Mouse (Mus musculus) adrenal gland, postnatal 10 days (tissue): ENCODE results near the gene Slc31a1. TPM values are rescaled to one million over a fixed set of nuclear protein-coding genes. Genes with fewer than 3 reads are reported as not detected.
A peak's percentile ranks its signal among the peaks of the same experiment; 100 is the strongest.

Source experiments
- DNase-seq: peaks from one replicate; pipeline ENCODE4 v3.0.0; 2021; ENCODE audit warnings: mixed read lengths
- total RNA-seq, 2 experiments: library from RNA; stranded (reverse); gene quantifications; 2 replicates each; pipeline ENCODE4 v1.2.3; 2021

Gene Slc31a1
- total RNA-seq, 2 experiments from 2014 or later, result 59.3 to 59.5 TPM

- DNase-seq, result peak; percentile 71
These were observed 47.4 kb downstream of the Slc31a1 start for GRCm38 (mm10) chr4:62407730-62408582.

- DNase-seq, result peak; percentile 96
These were observed 48.2 kb downstream of the Slc31a1 start, which contains the start of the genes Cdc26 and Prpf4 for GRCm38 (mm10) chr4:62408601-62409282. Cdc26 (minus strand) TSS chr4:62408642. Prpf4 (plus strand) TSS chr4:62408797.

DNA sequence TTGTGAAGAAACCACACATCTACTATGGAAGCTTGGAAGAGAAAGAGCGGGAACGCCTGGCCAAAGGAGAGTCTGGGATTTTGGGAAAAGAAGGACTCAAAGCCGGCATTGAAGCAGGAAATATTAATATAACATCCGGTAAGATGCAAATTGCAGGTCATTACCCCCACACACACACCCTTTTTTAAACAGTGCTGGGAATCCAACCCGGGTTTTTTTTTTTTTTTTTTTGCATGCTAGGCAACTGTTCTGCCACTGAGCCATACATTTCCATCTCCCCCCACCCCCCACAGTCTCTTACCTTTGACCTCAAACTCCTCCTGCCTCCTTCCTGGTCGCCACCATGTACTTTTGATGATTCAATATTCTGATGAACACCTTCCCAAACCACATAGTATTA is 49.1 kb downstream of the Slc31a1 start:
- no peak for DNase-seq

GRCm38 (mm10) chr4:62410325-62410724 is 49.8 kb downstream of the Slc31a1 start:
- no peak for DNase-seq

- peak; percentile 62 for DNase-seq
These were observed 51.1 kb downstream of the Slc31a1 start for GRCm38 (mm10) chr4:62411606-62412005.

DNA sequence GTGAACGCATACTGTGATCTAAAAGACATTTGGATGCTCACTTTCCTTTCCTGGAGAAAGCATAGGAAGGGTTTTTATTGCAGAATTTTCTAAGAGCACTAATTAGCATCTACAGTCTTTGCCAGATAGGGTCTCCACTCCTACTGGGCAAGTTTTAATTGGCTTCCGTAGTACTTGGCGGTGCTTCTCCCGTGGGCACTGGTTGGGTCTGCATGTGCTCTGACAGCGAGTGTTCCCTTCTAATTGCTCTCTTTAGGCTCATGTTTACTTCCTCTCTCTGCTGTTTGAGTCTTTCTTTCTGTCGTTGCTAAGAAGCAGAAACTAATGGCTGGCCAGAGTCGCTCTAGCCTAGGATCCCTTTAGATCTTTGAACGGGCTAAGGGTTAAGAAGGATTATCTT is 57.9 kb downstream of the Slc31a1 start:
- no peak for DNase-seq

DNA sequence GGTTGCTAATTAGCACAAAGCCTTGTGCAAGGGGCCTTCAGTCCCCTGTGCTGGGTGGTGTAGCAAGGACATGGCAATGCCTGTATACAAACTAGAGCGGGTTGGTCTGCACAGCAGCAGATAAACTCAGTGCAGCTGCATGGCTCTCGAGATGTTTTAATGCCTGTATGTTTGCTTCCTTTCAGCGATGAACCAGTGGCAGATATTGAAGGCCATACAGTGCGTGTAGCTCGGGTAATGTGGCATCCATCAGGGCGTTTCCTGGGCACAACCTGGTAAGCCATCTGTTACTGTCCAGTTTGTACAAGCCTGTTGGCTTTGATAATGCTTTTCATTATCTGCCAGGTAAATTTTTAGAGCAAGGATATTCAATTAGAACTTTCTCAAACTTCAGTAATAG is 58.6 kb downstream of the Slc31a1 start:
- no peak for DNase-seq

DNA sequence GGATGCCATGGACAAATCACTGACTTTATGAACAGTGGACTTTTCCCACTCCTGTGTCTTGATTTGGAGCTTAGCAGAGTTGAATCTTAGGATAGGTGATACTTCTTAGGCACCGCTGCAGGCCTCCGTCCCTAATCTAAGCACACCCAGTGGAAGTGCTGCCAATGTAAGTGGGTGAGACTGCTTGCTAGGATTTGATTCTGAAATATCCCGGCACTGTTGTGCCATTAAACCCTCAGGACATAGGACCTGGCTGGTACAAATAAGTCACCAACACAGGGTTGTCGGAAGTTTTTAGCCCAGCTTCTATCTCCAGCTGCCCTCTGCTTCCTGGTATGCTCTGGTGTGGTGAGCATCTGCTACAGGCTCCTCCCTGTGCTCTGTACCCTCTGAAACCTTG is 65.4 kb downstream of the Slc31a1 start:
- no peak for DNase-seq

DNA sequence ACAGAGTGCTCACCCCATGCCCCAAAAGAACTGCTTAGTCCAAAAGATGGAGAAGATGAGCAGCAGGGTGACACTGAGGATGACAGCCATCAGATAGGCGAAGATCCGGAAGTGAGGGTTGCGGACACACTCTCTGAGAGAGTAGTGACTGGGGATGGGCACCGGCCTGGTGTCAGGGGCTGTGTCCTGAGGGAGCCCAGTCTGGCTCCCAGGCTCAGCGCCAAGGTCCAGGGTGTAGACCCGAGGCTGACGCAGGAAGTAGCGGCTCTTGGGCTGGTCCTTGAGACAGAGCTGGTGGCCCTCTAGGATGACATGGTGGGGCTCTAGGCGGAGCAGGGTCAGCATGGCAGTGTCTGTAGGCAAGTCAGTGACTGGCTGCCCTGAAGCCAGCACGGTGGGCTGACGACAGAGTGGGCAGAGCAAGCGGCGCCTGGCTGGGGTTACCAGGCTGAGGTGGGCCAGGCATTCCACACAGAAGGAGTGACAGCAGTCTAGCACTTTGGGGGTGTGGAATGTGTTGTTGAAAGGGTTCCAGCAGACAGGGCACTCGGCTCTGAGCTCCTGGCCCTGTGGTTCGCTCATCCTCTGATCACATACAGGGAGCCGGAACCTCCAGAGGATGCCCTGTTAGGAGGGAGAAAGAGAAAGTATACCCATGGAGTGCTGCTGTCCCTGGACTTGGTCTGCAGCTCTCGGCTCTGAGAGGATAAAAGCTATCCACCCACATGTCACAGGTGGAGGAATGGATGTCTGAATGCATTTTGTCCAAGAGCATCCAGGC is 67.6 kb downstream of the Slc31a1 start:
- DNase-seq, result peak; percentile 8

DNA sequence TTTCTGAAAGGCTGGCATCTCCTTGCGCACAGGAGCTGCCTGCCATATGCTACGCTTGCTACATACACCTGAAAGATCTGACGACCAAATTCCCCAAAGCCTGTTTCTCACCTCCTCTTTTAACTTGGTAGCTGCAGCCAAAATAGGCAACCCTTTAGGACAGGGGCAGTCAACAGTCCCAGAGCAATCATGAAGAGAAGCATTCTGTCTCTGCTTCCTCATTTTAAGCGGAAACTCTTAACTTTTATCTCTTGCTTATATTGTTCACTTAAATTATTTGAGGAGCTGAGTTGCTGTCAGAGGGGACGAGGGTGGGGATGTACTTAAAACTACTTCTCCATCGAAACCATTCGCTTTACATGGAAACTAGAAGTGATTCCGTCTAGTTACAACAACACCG is 69.1 kb downstream of the Slc31a1 start:
- DNase-seq, result no peak

DNA sequence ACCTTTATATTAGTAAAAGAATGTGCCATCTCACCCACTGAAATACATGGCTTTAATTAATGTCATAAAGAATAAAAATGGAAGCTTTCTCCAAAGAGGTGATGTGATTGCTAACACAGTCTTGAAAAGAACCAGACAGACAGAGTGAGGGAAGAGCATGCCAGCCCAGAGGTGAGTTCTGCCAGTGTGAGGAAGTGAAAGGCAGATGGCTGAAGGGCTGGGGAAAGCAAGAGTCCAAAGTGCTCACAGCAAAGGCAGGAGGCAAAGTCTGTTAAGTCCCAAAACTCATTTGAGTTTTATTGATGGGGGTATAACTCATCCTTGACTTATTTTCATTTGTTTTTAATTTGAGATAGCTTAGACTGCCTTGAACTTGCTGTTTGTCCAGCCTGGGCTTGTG is 70.2 kb downstream of the Slc31a1 start:
- no peak for DNase-seq

DNA sequence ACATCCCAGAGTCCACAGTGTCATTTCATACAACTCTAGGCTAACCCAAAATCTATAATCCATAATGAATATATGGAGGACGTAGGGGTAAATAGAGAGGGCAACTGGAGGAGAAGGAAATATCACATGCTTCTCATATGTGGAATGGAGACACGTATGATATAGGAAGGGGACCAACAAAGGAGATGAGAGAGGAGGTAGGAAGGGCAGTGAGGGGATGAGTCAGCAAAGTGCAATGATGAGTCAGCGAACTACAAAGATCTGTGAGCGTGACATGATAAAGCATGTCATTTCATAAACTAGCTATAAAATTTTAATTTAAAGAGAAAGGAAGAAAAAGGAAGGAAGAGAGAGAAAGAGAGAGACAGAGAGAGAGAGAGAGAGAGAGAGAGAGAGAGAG is 71.0 kb downstream of the Slc31a1 start:
- DNase-seq, result no peak

- DNase-seq, result no peak
These were observed 73.7 kb downstream of the Slc31a1 start for GRCm38 (mm10) chr4:62433939-62434870.

DNA sequence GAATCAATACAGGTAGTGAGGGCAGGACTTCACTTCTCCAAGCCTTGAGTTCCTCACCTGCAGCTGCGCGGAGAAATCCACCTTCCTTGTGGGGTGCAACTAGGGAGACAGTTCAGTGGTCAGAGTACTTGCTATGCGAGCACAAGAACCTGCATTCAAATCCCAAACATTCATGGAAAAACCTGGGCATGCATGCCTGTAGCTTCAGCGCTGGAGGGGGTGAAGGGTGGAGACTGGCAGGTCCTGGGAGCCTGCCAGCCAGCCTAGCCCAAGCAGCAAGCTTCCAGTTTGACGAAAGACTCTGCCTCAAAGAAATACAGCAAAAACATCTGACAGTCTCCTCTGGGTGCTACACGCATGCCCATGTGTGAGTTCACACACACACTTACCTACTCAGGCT is 74.6 kb downstream of the Slc31a1 start, which contains the start of gene Rnf183:
Rnf183 (minus strand) TSS at position 172 of the 400 bp plus-strand sequence.
- no peak for DNase-seq

DNA sequence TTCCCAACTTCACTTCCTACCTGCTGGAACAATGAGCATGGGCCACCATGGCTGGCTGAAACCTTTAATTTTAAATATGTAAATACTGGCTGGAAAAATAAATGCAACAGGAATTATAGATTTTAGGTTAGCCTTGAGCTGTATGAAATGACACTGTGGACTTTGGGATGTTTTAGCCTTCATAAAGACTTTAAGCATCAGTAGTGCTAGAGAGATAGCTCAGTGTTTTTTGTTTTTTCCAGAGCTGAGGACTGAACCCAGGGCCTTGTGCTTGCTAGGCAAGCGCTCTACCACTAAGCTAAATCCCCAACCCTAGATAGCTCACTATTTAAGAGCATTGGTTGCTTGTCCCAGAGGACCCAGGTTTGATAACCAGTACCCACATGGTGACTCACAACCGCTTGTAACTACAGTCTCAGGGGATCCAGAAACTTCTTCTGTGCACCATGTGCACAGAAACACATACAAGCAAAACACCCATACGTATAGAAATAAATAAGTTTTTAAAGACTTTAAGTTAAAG is 76.8 kb downstream of the Slc31a1 start:
- no peak for DNase-seq

DNA sequence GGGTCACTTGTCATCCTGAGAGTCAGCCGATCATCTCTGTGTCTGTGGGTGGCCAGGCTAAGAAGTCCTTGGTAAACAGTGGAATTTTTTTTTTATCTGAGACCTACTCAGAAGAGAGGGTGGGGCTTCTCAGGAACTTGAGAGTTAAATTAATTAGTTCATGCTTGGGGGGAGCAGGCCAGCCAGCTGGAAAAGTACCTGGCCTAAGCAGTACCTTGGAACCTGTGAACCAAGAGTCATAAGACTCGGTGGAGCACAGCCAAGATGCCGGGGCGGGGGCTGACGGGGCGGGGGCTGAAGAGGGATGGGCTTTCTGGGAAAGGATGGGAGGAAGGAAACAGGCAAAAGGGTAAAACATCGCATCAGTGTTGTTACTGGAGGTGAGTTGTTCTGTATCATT is 77.3 kb downstream of the Slc31a1 start:
- DNase-seq, result no peak

DNA sequence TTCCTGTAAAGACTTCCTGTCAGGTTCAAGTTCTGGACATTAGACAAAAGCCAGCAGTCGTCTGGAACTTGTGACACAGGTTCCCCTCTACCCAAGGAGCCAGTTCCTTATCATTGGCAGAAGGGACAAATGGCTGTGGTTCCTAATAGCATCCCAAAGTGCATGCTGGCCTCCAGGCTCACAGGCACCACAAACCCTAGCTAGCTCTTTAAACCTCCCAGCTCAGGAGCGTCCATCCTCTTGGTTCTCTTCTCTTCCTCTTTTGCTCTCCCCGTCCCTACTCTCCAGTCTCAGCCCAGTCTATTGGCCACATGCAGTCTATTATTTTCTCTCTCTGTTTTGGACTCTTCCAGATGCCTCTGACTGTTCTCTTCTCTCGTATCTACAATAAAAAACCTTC is 79.3 kb downstream of the Slc31a1 start:
- no peak for DNase-seq

- DNase-seq, result no peak
These were observed 80.0 kb downstream of the Slc31a1 start for GRCm38 (mm10) chr4:62440544-62440943.

DNA sequence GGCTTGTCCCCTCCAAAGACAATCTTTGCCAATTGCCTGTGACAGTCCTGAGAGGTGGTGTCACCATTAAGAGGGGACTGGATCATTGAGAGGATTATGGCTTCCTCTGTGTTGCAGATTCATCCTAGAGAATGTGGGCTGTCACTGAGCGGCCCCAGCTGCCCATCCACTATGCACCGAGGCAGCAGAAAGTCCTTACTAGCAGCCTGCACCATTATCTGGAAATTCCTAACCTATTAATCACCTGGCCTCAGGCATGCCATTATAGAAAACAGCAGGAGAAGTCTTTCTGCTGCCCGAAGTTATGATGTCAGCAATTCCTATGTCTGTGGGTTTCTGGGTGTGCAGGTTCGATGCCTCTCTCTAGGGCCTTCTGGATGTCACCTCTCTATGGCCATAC is 80.5 kb downstream of the Slc31a1 start:
- DNase-seq, result no peak
